Mouse (Mus musculus) kidney, postnatal 36 days (tissue): ENCODE measurements around the gene Gm5771.
"Not testable (repeated sequence)": the region's sequence is repeated elsewhere in the genome, so short reads cannot be mapped to it uniquely, and the experiment has no call there.

ENCODE experiments used
- DNase-seq, 2 experiments: peaks; one replicate each; pipeline ENCODE4 v3.0.0; 2021 to 2022; ENCODE audit warnings: mixed read lengths in 2 of 2

The Gm5771 gene

DNA sequence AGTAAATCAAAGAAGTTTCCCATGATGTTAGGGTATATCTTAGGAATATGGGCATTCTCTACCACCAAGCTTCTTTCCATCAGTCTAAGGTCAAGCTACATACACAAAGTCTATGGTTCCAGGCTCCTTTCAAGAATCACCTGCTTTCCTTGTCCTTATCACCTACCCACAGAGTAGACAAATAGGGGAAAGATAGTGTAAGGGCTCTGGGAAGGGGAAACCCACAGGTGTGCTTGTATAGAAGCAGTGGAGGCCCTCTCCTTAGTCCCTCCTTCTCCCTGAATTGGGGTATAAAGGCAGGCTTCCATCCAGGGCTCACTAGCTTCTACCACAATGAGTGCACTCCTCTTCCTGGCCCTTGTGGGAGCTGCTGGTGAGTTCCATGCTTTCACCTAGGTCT, at the start of gene Gm5771:
Gm5771 (plus strand) TSS at position 301 of the 400 bp plus-strand sequence.
- not testable (repeated sequence) for DNase-seq

DNA sequence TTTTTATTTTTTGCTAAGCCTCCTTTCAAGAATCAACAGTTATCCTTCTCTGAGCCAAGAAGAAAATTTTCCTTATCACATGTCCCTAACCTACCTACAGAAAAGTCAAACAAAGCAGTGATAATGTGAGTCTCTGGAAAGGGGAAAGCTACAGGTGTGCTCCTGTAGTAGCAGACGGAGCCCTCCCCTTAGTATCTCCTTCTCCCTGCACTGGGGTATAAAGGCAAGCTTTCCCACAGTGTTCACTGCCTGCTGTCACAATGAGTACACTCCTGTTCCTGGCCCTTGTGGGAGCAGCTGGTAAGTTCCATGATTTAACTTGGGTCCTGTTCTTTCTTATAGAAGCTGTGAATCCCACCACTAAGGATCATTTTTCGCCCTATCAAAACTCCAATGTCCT, 38.2 kb upstream of the Gm5771 start, which contains the start of gene Try10:
Try10 (plus strand) TSS at position 174 of the 400 bp plus-strand sequence.
- no peak for DNase-seq

DNA sequence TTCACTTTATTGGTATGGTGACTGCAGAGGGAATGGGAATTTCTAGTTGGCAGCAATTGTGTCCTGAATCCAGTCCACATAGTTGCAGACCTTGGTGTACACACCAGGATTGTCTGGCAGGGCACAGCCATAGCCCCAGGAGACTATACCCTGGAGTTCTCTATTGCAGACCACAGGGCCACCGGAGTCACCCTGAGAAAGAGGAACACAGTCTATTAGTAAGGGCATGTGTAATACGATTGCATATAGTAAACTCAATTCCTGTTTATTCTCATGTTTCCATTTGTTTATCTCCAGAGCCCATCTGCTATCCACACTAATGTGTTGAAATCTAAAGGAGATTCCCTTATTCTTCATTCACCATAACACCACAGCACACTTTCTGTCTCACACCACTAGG, 18.4 kb upstream of the Gm5771 start:
- DNase-seq, result not testable (repeated sequence)

DNA sequence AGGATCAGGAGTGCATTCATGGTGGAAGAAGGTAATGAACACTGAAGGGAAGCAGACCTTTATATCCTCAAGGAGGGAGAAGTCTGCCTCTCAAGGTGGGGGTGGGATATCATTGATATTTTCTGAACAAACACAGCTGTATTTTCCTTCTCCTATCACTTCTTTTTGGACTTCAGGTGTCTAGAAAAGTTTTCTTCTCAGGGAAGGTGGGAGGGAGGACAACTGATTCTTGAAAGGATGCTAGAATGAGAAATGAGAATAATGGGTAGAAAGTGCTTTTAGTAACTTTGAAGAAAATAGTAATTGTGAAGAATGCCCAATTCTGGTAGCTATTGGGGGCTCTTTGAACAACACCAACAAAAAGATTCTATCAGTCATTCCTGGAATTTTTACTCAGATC, 14.6 kb upstream of the Gm5771 start, which contains the start of gene Prss3:
Prss3 (minus strand) TSS at position 101 of the 400 bp plus-strand sequence.
- not testable (repeated sequence) for DNase-seq

DNA sequence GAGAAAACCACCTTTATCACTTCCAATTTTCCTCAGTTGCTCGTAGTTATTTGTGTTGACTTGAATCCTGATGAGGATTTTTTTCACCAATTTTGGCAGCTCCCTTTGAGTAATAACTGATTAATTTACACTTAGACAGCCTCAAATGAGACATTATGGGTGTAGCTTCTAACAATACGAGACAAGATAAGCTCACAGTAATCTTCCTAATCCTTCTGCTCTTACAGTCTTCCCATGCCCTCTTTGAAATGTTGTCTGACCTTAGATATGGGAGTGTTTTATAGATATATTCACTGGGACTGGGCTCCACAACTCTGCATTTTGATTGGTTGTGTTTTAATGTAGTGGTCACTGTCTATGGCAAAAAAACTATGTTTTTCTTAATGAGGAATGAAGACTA, 5.4 kb upstream of the Gm5771 start:
- DNase-seq, result no peak

DNA sequence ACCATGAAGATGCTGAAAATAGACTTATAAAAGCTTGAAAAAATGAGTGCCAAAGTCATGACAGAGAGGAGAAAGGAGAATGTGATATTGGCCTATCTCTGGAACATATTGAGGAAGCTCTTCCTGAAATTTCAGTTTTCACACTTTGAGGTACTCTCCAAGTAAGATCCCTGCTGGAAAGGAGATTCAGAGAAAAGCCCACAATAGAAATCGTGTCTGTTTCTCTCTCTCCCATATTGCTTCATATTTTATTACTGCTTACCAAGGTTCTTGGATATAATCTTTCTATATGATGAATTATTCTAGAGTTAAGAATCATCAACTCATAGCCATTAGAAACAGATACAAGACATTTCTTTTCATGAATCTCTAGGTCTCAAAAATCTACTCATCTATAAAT, 516 bp upstream of the Gm5771 start:
- not testable (repeated sequence) for DNase-seq

DNA sequence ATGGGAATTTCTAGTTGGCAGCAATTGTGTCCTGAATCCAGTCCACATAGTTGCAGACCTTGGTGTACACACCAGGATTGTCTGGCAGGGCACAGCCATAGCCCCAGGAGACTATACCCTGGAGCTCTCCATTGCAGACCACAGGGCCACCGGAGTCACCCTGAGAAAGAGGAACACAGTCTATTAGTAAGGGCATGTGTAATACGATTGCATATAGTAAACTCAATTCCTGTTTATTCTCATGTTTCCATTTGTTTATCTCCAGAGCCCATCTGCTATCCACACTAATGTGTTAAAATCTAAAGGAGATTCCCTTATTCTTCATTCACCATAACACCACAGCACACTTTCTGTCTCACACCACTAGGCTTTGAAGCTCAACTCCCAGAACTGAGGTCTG, 50.1 kb downstream of the Gm5771 start:
- DNase-seq, result not testable (repeated sequence)

DNA sequence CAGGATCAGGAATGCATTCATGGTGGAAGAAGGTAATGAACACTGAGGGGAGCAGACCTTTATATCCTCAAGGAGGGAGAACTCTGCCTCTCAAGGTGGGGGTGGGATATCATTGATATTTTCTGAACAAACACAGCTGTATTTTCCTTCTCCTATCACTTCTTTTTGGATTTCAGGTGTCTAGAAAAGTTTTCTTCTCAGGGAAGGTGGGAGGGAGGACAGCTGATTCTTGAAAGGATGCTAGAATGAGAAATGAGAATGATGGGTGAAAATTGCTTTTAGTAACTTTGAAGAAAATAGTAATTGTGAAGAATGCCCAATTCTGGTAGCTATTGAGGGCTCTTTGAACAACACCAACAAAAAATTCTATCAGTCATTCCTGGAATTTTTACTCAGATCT, 53.9 kb downstream of the Gm5771 start, which contains the start of gene Gm10334:
Gm10334 (minus strand) TSS at position 101 of the 400 bp plus-strand sequence.
- not testable (repeated sequence) for DNase-seq
